Comparison of ENCODE assay signal across 10 mouse cellular contexts in genomic region chr4:135240329-135240728, GRCm38 (mm10). TPM values are rescaled to one million over a fixed set of nuclear protein-coding genes. Genes with fewer than 3 reads are reported as not detected.
DNase-seq lines count a peak whose midpoint lies in the region; ATAC-seq lines count a peak whose summit lies in the region.
"Had no signal": no experiment of that assay in that cellular context is flagged by ENCODE, and none has a peak within 500 bp of the region (broad histone marks: within the 10 kb centered on the region; RNA-seq: fewer than 3 reads in every experiment).

No protein-coding gene starts in this region.

- H3K27me3 ChIP-seq in hindbrain, embryonic 16.5 days (replicated peaks; ENCODE audit: control insufficient read depth, insufficient read depth, low read length) = no peaks in the 10 kb centered on the region
- no peaks in the 10 kb centered on the region for H3K27me3 ChIP-seq in hindbrain, embryonic 12.5 days
- H3K27me3 ChIP-seq in liver, embryonic 13.5 days = no peaks in the 10 kb centered on the region
- H3K27me3 ChIP-seq: hindbrain, embryonic 15.5 days had no signal

- DNase-seq in B cell, adult 2 months = peak; percentile 57
- DNase-seq in T-cell, adult 2 months (ENCODE audit: low spot score) = peak; percentile 28
- no peak for DNase-seq in liver, embryonic 13.5 days
- no peak for DNase-seq in spleen, adult 12 weeks (ENCODE audit: low spot score)
- no peak for DNase-seq in right cerebral cortex, postnatal 14 days
- DNase-seq in spleen, postnatal 4 days (ENCODE audit: low spot score in 2 of 2) = no peak
- DNase-seq: layer of hippocampus, postnatal 36 days had no signal

- ATAC-seq in hindbrain, embryonic 16.5 days = 0 out of 2 replicates have a peak, but pooled peaks have one; percentile 60
- ATAC-seq in hindbrain, embryonic 12.5 days (ENCODE audit: low FRiP score) = no peak
- no peak for ATAC-seq in liver, embryonic 13.5 days (ENCODE audit: low read depth)

- no peak overlapping the region for H3K27ac ChIP-seq in hindbrain, embryonic 16.5 days (ENCODE audit: low read depth, low read length)
- no peak overlapping the region for H3K27ac ChIP-seq in hindbrain, embryonic 12.5 days
- H3K27ac ChIP-seq in liver, embryonic 13.5 days = peak overlapping the region; percentile 60
- H3K27ac ChIP-seq: hindbrain, embryonic 15.5 days had no signal

- peaks cover 14% of the 10 kb centered on the region for H3K4me1 ChIP-seq in hindbrain, embryonic 16.5 days (ENCODE audit: control insufficient read depth, insufficient read depth, low read depth, low read length)
- H3K4me1 ChIP-seq in hindbrain, embryonic 12.5 days = peaks cover 15% of the 10 kb centered on the region
- H3K4me1 ChIP-seq in liver, embryonic 13.5 days (replicated peaks) = peaks cover 88% of the 10 kb centered on the region

- 55% methylated on average over 3 of the region's 3 CpGs for whole genome bisulfite sequencing in hindbrain, embryonic 16.5 days
- 78% methylated on average over 3 of the region's 3 CpGs for WGBS in hindbrain, embryonic 12.5 days
- 57% methylated on average over 3 of the region's 3 CpGs for WGBS in liver, embryonic 13.5 days (ENCODE audit: insufficient replicate concordance)

- H3K36me3 ChIP-seq in hindbrain, embryonic 16.5 days (ENCODE audit: control insufficient read depth, insufficient read depth, low read length) = no peaks in the 10 kb centered on the region
- H3K36me3 ChIP-seq in hindbrain, embryonic 12.5 days = peaks cover 13% of the 10 kb centered on the region
- H3K36me3 ChIP-seq in liver, embryonic 13.5 days = peaks cover 40% of the 10 kb centered on the region
- H3K36me3 ChIP-seq: hindbrain, embryonic 15.5 days had no signal

- no peak overlapping the region for H3K4me3 ChIP-seq in hindbrain, embryonic 16.5 days (ENCODE audit: low read length)
- H3K4me3 ChIP-seq in hindbrain, embryonic 12.5 days = no peak overlapping the region
- H3K4me3 ChIP-seq in liver, embryonic 13.5 days (replicated peaks) = no peak overlapping the region
- H3K4me3 ChIP-seq: hindbrain, embryonic 15.5 days had no signal

- H3K9me3 ChIP-seq in hindbrain, embryonic 16.5 days (ENCODE audit: control insufficient read depth, low read length) = no peaks in the 10 kb centered on the region
- no peaks in the 10 kb centered on the region for H3K9me3 ChIP-seq in hindbrain, embryonic 12.5 days (replicated peaks)
- H3K9me3 ChIP-seq in liver, embryonic 13.5 days (replicated peaks) = no peaks in the 10 kb centered on the region
- H3K9me3 ChIP-seq: hindbrain, embryonic 15.5 days had no signal

- H3K4me2 ChIP-seq in hindbrain, embryonic 16.5 days (ENCODE audit: low read length) = no peak overlapping the region
- no peak overlapping the region for H3K4me2 ChIP-seq in hindbrain, embryonic 12.5 days (replicated peaks)
- peak overlapping the region; percentile 53 for H3K4me2 ChIP-seq in liver, embryonic 13.5 days
- H3K4me2 ChIP-seq: hindbrain, embryonic 15.5 days had no signal

- no peak overlapping the region for H3K9ac ChIP-seq in hindbrain, embryonic 16.5 days (ENCODE audit: low read depth, low read length)
- no peak overlapping the region for H3K9ac ChIP-seq in hindbrain, embryonic 12.5 days
- peak overlapping the region; percentile 13; the same call in 1 of the 2 replicates for H3K9ac ChIP-seq in liver, embryonic 13.5 days
- H3K9ac ChIP-seq: hindbrain, embryonic 15.5 days had no signal

RNA-seq across cellular contexts. Expression of gene Clic4, which starts 32.3 kb away (rescaled TPM):
- 56.1 and 71.0 TPM in 2 replicates for polyA plus RNA-seq in hindbrain, embryonic 16.5 days (2015; fragmentation: Nextera tagmentation; extraction: Ambion mirVana)
- 159 TPM in 2 replicates for polyA plus RNA-seq in hindbrain, embryonic 12.5 days (2016; fragmentation: Nextera tagmentation; extraction: Ambion mirVana)
- polyA plus RNA-seq in liver, embryonic 13.5 days (2015; fragmentation: Nextera tagmentation; extraction: Ambion mirVana) = 109 and 131 TPM in 2 replicates

Comparison
In these comparisons a context has a peak if more than half of its experiments do, and no peak if none do; other contexts are left out.
1. DNase-seq: peak in B cell, adult 2 months (2 of 2) and T-cell, adult 2 months (single experiment); none in liver, embryonic 13.5 days (single experiment), spleen, adult 12 weeks (single experiment), right cerebral cortex, postnatal 14 days (single experiment) and spleen, postnatal 4 days (0 of 2).